Mouse (Mus musculus): ENCODE results near the gene Gm12248. TPM values are rescaled to one million over a fixed set of nuclear protein-coding genes. Genes with fewer than 3 reads are reported as not detected.

The Gm12248 gene
- total and polyA plus RNA-seq, 2 experiments: 1.7 TPM; not detected in 1

DNA sequence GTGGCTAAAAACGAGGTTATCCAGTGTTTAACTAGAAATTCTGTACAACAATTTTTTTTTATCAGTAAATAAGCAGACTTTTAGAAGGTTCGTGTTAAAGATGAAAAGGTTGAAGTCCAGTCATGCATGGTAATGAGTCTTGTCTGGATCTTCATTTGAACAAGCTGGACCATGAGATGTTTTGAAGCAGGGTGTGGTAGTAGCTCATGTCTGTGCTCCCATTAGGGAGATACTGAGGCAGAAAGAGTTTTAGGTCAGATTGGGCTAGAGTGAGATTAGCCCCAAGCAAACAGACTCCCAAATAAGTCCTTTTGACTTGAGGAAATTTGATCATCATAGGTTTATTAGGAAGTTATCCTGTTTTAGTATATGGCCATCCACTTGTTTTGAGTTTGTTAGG, 77.6 kb downstream of the Gm12248 start:
- 17% methylated on average over 2 of the region's 2 CpGs for WGBS
- Histone ChIP-seq H3K4me3 (ENCODE audit: insufficient read depth, low read depth, low read length) (no peak overlapping the region), H3K36me3 (ENCODE audit: control insufficient read depth, insufficient read depth, low read length) (no peaks in the 10 kb centered on the region), H3K27ac (replicated peaks; ENCODE audit: insufficient read depth, low read depth, low read length) (no peak overlapping the region), H3K9ac (ENCODE audit: low read depth, low read length) (no peak overlapping the region), H3K79me2 (ENCODE audit: control insufficient read depth, insufficient read depth, low read length) (peaks cover 72% of the 10 kb centered on the region), H3K4me1 (ENCODE audit: control insufficient read depth, insufficient read depth, low read length) (peaks cover 60% of the 10 kb centered on the region), H3K27me3 (ENCODE audit: control insufficient read depth, insufficient read depth, low read length) (no peaks in the 10 kb centered on the region)
- no peak for DNase-seq (ENCODE audit: extremely low read depth, low read depth, low spot score)
- no peak for TF ChIP-seq CTCF (IDR thresholded peaks at IDR 0.05; ENCODE audit: low read depth, low read length)
- TF ChIP-seq POLR2A (IDR thresholded peaks at IDR 0.05; ENCODE audit: extremely low read depth, insufficient read depth, low read length): no peak

DNA sequence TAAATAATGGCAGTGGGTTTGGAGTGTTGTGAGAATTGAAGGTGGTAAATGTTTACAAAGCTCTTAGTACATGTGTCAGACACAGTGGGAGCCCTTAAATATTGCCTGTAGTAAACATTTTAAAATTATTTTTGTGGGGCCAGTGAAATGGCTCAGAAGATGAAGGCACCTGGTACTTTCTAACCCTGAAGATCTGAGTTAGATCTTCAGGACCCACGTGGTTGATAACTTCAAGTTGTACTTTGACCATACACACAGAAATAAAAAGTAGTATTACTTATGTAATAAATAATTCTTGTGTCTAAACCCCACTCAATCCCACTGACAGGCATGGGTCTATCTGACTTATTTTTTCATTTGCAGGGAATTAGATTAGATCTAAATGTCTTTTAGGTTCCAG, 78.3 kb downstream of the Gm12248 start:
- no peak for DNase-seq (ENCODE audit: extremely low read depth, low read depth, low spot score)
- Histone ChIP-seq H3K79me2 (ENCODE audit: control insufficient read depth, insufficient read depth, low read length) (peaks cover 65% of the 10 kb centered on the region), H3K9ac (ENCODE audit: low read depth, low read length) (no peak overlapping the region), H3K4me1 (ENCODE audit: control insufficient read depth, insufficient read depth, low read length) (peaks cover 54% of the 10 kb centered on the region), H3K27me3 (ENCODE audit: control insufficient read depth, insufficient read depth, low read length) (no peaks in the 10 kb centered on the region), H3K4me3 (ENCODE audit: insufficient read depth, low read depth, low read length) (no peak overlapping the region), H3K36me3 (ENCODE audit: control insufficient read depth, insufficient read depth, low read length) (no peaks in the 10 kb centered on the region), H3K27ac (replicated peaks; ENCODE audit: insufficient read depth, low read depth, low read length) (no peak overlapping the region)
- WGBS: 20% methylated on average over 1 of the region's 1 CpGs
- TF ChIP-seq POLR2A (IDR thresholded peaks at IDR 0.05; ENCODE audit: extremely low read depth, insufficient read depth, low read length) (no peak), CTCF (IDR thresholded peaks at IDR 0.05; ENCODE audit: low read depth, low read length) (no peak)

Other genes starting within 250 kb of the Gm12248 start
- 19.7 and 31.4 TPM in 2 replicates for gene Larp1, start 84.1 kb downstream of the Gm12248 start, total RNA-seq (2014; rRNA removed)
- 34.7 and 39.8 TPM in 2 replicates for gene Larp1, start 84.1 kb downstream of the Gm12248 start, polyA plus RNA-seq (2012; rRNA removed)
- 48.0 and 49.1 TPM in 2 replicates for gene Cnot8, start 11.0 kb upstream of the Gm12248 start, total RNA-seq (2014; rRNA removed)
- gene Cnot8, start 11.0 kb upstream of the Gm12248 start, polyA plus RNA-seq (2012; rRNA removed): 40.2 and 49.0 TPM in 2 replicates
- 4.8 and 5.1 TPM in 2 replicates for gene Gemin5, start 75.4 kb upstream of the Gm12248 start, total RNA-seq (2014; rRNA removed)
- gene Gemin5, start 75.4 kb upstream of the Gm12248 start, polyA plus RNA-seq (2012; rRNA removed): 2.5 and 3.5 TPM in 2 replicates
- 34.5 and 41.1 TPM in 2 replicates for gene Mrpl22, start 78.5 kb upstream of the Gm12248 start, total RNA-seq (2014; rRNA removed)
- gene Mrpl22, start 78.5 kb upstream of the Gm12248 start, polyA plus RNA-seq (2012; rRNA removed): 57.1 and 63.4 TPM in 2 replicates
- 32.5 and 33.0 TPM in 2 replicates for gene Igtp, start 106.4 kb upstream of the Gm12248 start, total RNA-seq (2014; rRNA removed)
- gene Igtp, start 106.4 kb upstream of the Gm12248 start, polyA plus RNA-seq (2012; rRNA removed): 46.1 and 52.9 TPM in 2 replicates
- gene Irgm2, start 106.5 kb upstream of the Gm12248 start, total RNA-seq (2014; rRNA removed): 21.8 and 23.9 TPM in 2 replicates
- 29.6 and 40.8 TPM in 2 replicates for gene Irgm2, start 106.5 kb upstream of the Gm12248 start, polyA plus RNA-seq (2012; rRNA removed)
- gene 4930438A08Rik, start 181.7 kb upstream of the Gm12248 start, total RNA-seq (2014; rRNA removed): 0.07 TPM in 1 of 2 replicates, not detected in the other
- gene 4930438A08Rik, start 181.7 kb upstream of the Gm12248 start, polyA plus RNA-seq (2012; rRNA removed): not detected in 2 replicates
- 2.3 and 3.0 TPM in 2 replicates for gene Zfp692, start 213.9 kb upstream of the Gm12248 start, total RNA-seq (2014; rRNA removed)
- gene Zfp692, start 213.9 kb upstream of the Gm12248 start, polyA plus RNA-seq (2012; rRNA removed): 5.9 and 8.9 TPM in 2 replicates
- 20.7 and 23.8 TPM in 2 replicates for gene Zfp672, start 237.2 kb upstream of the Gm12248 start, total RNA-seq (2014; rRNA removed)
- 14.9 and 18.6 TPM in 2 replicates for gene Zfp672, start 237.2 kb upstream of the Gm12248 start, polyA plus RNA-seq (2012; rRNA removed)
- 8.9 and 10.3 TPM in 2 replicates for gene Sh3bp5l, start 237.6 kb upstream of the Gm12248 start, total RNA-seq (2014; rRNA removed)
- gene Sh3bp5l, start 237.6 kb upstream of the Gm12248 start, polyA plus RNA-seq (2012; rRNA removed): 15.8 and 19.6 TPM in 2 replicates